Mouse (Mus musculus): ENCODE measurements around the gene Tomm5. TPM values are rescaled to one million over a fixed set of nuclear protein-coding genes. Genes with fewer than 3 reads are reported as not detected.
A peak's percentile ranks its signal among the peaks of the same experiment; 100 is the strongest.
"Not testable (repeated sequence)": the region's sequence is repeated elsewhere in the genome, so short reads cannot be mapped to it uniquely, and the experiment has no call there.

The Tomm5 gene
- polyA plus RNA-seq, 1 experiment, result 3.5 TPM

DNA sequence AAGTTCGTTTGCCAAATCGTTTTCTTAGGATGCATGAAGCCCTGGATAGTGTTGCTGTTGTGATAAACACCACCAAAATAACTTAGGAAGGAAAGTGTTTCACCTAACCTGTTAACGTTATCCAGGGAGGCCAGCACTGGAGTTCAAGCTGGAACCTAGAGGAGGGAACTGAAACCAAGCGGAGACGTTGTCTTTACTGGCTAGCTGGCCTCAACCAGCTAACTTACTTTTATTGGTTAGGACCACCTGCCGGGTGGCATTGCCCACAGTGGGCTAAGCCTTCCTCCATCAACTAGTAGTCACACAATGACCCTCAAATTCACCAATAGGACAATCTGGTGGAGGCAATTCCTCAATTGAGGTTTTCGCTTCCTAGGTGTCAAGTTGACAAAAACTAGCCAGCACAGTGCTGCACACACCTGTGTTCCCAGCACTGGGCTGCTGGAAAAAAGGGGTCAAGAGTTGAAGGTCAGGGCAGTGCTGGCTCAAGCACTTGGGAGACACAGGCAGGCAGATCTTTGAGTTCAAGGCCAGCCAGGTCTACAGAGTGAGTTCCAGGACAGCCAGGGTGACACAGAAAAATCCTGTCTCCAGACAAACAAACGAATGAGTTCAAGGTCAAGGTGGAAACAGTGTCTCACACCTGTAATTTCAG, 669 bp upstream of the Tomm5 start:
- peaks cover 30% of the 10 kb centered on the region for H3K4me1 ChIP-seq (ENCODE audit: control insufficient read depth)
- H3K9me3 ChIP-seq (ENCODE audit: control insufficient read depth, low read length), result no peaks in the 10 kb centered on the region
- TF ChIP-seq GATA1 (IDR thresholded peaks at IDR 0.05; ENCODE audit: low read length) (no peak), TAL1 (IDR thresholded peaks at IDR 0.05; ENCODE audit: low read length) (no peak)
- H3K4me3 ChIP-seq (replicated peaks), result peak overlapping the region; percentile 93
- H3K27me3 ChIP-seq (ENCODE audit: control insufficient read depth), result peaks cover 7% of the 10 kb centered on the region
- peaks cover 22% of the 10 kb centered on the region for H3K36me3 ChIP-seq (ENCODE audit: control insufficient read depth)

DNA sequence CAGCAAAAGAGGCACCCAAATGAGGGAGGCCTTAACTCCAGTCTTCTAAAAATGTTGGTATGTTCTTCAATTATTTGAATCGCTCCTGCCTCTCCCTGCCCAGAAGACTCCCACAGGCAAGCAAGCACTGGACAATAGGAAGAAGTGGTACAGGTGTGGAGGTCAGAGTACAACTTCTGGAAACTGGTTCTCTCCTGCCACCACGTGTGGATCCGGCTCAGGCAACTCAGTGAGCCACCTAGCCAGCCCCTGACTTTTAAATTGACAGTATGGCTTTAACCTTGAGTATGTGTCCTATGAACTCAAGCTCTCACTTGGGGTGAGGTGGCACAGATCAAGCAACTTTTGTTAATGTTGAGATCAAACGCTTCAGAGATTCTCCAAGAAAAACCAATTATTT, 848 bp downstream of the Tomm5 start:
- no peak for TF ChIP-seq GATA1 (IDR thresholded peaks at IDR 0.05; ENCODE audit: low read length)
- TF ChIP-seq TAL1 (IDR thresholded peaks at IDR 0.05; ENCODE audit: low read length), result no peak
- Histone ChIP-seq H3K4me1 (ENCODE audit: control insufficient read depth) (peaks cover 30% of the 10 kb centered on the region), H3K4me3 (replicated peaks) (peak overlapping the region; percentile 93), H3K9me3 (ENCODE audit: control insufficient read depth, low read length) (no peaks in the 10 kb centered on the region), H3K36me3 (ENCODE audit: control insufficient read depth) (peaks cover 35% of the 10 kb centered on the region), H3K27me3 (ENCODE audit: control insufficient read depth) (peaks cover 3% of the 10 kb centered on the region)

DNA sequence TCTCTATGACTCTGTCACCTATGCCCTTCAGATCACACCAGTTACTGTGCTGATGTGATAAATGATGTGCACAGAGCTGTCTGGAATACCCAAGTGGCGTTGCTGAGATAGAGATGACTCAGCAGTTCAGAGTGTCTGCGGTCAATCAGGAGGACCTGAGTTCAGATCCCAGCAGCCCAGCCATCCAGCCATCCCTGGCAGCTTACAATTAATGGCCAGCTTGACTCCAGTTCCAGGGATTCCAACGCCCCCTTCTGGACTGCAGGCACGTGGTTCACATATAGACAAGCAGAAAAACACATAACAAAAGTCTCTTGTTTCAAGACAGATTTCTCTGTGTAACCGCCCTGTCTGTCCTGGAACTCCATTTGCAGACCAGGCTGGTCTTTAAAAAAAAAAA, 1.5 kb downstream of the Tomm5 start:
- Histone ChIP-seq H3K4me1 (ENCODE audit: control insufficient read depth) (peaks cover 33% of the 10 kb centered on the region), H3K4me3 (replicated peaks) (peak overlapping the region; percentile 16), H3K9me3 (ENCODE audit: control insufficient read depth, low read length) (no peaks in the 10 kb centered on the region), H3K27me3 (ENCODE audit: control insufficient read depth) (peaks cover 3% of the 10 kb centered on the region), H3K36me3 (ENCODE audit: control insufficient read depth) (peaks cover 37% of the 10 kb centered on the region)
- TF ChIP-seq TAL1 (IDR thresholded peaks at IDR 0.05; ENCODE audit: low read length) (no peak), GATA1 (IDR thresholded peaks at IDR 0.05; ENCODE audit: low read length) (no peak)

DNA sequence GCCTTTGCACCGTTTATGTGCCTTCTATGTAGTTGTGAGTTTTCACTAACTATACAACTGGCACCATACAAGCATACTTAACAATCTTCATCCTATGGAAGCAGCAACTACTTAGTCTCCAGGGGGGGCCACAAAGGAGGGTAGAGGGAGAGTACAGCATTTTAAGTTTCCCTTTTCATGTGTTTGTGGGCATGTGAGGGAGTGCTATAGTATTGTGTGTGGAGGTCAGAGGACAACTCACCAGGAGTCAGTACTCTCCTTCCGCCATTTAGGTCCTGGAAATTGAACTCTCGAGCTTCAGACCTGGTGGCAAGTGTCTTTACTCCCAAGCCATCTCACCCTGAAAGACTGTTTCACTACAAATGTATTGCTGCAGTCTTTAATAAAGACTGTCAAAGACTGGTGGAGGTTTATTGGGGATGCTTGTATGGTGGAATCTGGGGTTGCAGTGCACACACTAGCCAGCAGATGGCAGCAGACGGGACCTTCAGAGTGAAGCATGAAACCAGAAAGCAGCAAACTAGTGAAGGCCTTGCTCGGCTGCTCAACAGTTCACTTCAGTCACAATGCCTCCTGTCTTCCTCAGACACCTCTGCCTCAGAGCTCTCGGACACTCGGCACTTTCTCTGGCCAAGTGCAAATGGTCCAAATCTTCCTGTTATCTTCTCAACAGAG, 10.6 kb downstream of the Tomm5 start:
- Histone ChIP-seq H3K27me3 (ENCODE audit: control insufficient read depth) (peaks cover 4% of the 10 kb centered on the region), H3K9me3 (ENCODE audit: control insufficient read depth, low read length) (no peaks in the 10 kb centered on the region), H3K36me3 (ENCODE audit: control insufficient read depth) (peaks cover 3% of the 10 kb centered on the region), H3K4me3 (replicated peaks) (no peak overlapping the region), H3K4me1 (ENCODE audit: control insufficient read depth) (peaks cover 5% of the 10 kb centered on the region; the same call in 1 of the 2 replicates)
- TF ChIP-seq TAL1 (IDR thresholded peaks at IDR 0.05; ENCODE audit: low read length), result no peak
- no peak for TF ChIP-seq GATA1 (IDR thresholded peaks at IDR 0.05; ENCODE audit: low read length)

DNA sequence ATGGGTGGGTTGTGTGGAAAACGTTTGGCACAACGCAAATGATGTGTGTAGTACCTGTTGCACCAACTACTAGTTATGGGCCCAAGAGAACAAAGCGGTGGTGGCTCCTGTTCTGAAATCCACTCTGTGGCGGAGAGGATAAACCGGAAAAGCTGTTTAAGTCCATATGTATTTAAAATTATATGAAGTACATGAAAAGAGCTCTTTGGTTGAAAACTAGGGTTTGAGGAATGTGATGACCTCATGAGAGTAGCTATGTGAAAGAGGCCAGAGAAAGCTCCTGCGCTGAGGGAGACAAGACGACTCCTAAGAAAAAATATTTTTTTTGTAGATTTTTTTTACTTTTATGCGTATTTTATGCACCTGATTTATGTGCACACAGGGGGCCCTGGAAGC, 23.0 kb downstream of the Tomm5 start:
- H3K27me3 ChIP-seq (ENCODE audit: control insufficient read depth), result 0 out of 2 replicates have a peak, but pooled peaks cover 2% of the 10 kb centered on the region
- H3K9me3 ChIP-seq (ENCODE audit: control insufficient read depth, low read length), result peaks cover 2% of the 10 kb centered on the region; the same call in 1 of the 2 replicates
- peaks cover 67% of the 10 kb centered on the region for H3K4me1 ChIP-seq (ENCODE audit: control insufficient read depth)
- H3K36me3 ChIP-seq (ENCODE audit: control insufficient read depth), result peaks cover 3% of the 10 kb centered on the region; the same call in 1 of the 2 replicates
- TF ChIP-seq TAL1 (IDR thresholded peaks at IDR 0.05; ENCODE audit: low read length), result no peak
- TF ChIP-seq GATA1 (IDR thresholded peaks at IDR 0.05; ENCODE audit: low read length), result no peak
- peak overlapping the region; percentile 88 for H3K4me3 ChIP-seq (replicated peaks)

DNA sequence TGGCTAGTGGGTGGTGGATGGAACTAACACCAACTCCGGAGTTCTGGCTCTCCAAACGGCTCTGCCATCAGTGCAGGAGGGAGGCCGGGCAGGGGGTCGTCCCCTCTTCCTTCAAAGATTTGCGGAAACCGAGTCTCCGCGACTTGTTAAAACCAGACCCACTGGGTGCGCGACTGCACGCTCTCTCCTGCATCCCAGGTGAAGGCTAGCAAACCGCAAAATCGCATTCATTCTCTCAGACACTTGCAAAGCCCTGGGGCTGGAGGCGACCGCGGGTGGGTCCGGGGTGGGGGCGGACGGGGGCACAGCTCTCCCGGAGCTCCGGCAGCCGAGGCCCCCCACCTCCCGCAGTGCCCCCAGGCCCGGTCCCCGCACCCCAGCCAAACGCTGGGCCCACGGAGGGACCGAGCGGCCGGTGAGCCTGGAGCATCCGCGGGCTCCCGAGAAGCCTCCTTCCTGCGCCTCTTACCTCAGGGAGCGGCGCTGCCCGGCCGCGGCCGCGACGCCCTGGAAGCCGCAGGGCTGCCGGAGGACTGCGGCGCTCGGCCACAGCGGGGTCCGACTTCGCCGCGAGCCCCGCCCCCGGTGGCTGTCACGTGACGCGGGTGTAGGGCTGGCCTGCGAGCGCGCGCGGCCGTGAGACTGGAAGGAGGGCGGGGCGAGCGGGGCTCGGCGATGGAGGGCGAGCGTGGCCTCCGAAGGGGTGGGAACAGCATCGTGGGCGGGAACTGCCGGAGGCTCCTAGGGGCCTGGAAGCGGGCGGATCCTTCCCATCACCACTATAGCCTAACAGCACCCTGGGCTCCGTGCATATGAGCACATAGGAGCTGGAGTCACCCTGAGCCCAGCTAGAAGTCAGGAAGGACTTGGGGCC, 23.7 kb downstream of the Tomm5 start, which contains the start of gene Fbxo10:
Gene Fbxo10 (minus strand): TSS at position 584 of the 874 bp plus-strand sequence.
- Histone ChIP-seq H3K36me3 (ENCODE audit: control insufficient read depth) (peaks cover 7% of the 10 kb centered on the region; the same call in 1 of the 2 replicates), H3K4me1 (ENCODE audit: control insufficient read depth) (peaks cover 68% of the 10 kb centered on the region), H3K9me3 (ENCODE audit: control insufficient read depth, low read length) (peaks cover 2% of the 10 kb centered on the region; the same call in 1 of the 2 replicates), H3K4me3 (replicated peaks) (peak within 1 kb of the TSS; percentile 88), H3K27me3 (ENCODE audit: control insufficient read depth) (no peaks in the 10 kb centered on the region)
- no peak for TF ChIP-seq GATA1 (IDR thresholded peaks at IDR 0.05; ENCODE audit: low read length)
- no peak for TF ChIP-seq TAL1 (IDR thresholded peaks at IDR 0.05; ENCODE audit: low read length)

DNA sequence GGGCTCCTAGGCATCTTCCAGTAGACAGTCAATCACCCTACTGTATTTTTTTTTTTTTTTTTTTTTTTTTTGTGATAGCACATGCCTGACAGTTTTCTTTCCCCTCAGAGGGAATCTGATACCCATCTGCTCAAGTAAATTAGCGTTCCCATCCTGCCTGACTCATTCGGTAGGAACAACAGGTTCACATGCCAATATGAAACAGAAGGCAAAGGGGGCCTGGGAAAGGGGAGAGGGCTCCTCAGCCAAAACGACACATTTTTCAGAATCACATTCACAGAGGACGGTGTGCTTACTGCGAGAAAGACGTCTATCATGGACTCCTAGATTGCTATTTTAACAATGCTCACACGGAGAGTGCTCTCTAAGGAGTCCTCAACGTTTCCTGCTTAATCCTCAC, 24.4 kb downstream of the Tomm5 start:
- H3K4me1 ChIP-seq (ENCODE audit: control insufficient read depth), result peaks cover 68% of the 10 kb centered on the region
- H3K27me3 ChIP-seq (ENCODE audit: control insufficient read depth), result no peaks in the 10 kb centered on the region

DNA sequence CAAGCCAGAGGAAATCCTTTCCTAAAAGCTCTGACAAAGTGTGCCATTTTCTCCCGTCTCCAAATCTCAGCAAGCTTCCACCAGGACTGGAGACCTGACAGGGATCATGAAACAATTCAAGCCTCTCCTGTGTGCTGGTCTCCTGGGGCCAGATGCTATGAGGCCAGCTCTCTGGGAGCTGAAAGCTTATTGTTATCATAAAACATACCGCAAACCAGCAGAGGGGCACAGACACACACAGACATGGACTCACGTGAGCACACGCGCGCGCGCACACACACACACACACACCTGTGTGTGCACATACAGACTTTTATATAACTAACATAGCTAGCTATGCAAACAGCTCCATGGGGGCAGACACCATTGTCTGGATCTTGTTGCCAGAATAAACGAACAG, 25.0 kb downstream of the Tomm5 start:
- Histone ChIP-seq H3K9me3 (ENCODE audit: control insufficient read depth, low read length) (peaks cover 3% of the 10 kb centered on the region; the same call in 1 of the 2 replicates), H3K27me3 (ENCODE audit: control insufficient read depth) (no peaks in the 10 kb centered on the region), H3K4me1 (ENCODE audit: control insufficient read depth) (peaks cover 65% of the 10 kb centered on the region), H3K36me3 (ENCODE audit: control insufficient read depth) (peaks cover 15% of the 10 kb centered on the region), H3K4me3 (replicated peaks) (peak overlapping the region; percentile 88)
- TF ChIP-seq GATA1 (IDR thresholded peaks at IDR 0.05; ENCODE audit: low read length) (no peak), TAL1 (IDR thresholded peaks at IDR 0.05; ENCODE audit: low read length) (no peak)

More for the DNA sequence above, 24.4 kb downstream of the Tomm5 start:
- H3K9me3 ChIP-seq (ENCODE audit: control insufficient read depth, low read length), result peaks cover 2% of the 10 kb centered on the region; the same call in 1 of the 2 replicates
- H3K36me3 ChIP-seq (ENCODE audit: control insufficient read depth), result peaks cover 13% of the 10 kb centered on the region
- TF ChIP-seq TAL1 (IDR thresholded peaks at IDR 0.05; ENCODE audit: low read length) (no peak), GATA1 (IDR thresholded peaks at IDR 0.05; ENCODE audit: low read length) (no peak)
- peak overlapping the region; percentile 88 for H3K4me3 ChIP-seq (replicated peaks)

DNA sequence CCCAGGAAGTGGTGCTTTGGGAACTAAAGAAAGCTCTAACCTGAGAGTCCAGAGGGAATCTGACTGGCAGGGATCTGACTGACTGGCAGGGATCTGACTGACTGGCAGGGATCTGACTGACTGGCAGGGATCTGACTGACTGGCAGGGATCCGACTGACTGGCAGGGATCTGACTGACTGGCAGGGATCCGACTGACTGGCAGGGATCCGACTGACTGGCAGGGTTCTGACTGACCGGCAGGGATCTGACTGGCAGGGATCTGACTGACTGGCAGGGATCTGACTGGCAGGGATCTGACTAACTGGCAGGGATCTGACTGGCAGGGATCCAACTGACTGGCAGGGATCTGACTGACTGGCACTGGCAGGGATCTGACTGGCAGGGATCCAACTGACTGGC, 26.9 kb downstream of the Tomm5 start:
- Histone ChIP-seq H3K4me1 (ENCODE audit: control insufficient read depth) (peaks cover 54% of the 10 kb centered on the region), H3K36me3 (ENCODE audit: control insufficient read depth) (peaks cover 21% of the 10 kb centered on the region)
- H3K4me3 ChIP-seq (replicated peaks); H3K27me3 ChIP-seq (ENCODE audit: control insufficient read depth); H3K9me3 ChIP-seq (ENCODE audit: control insufficient read depth, low read length): not testable (repeated sequence)

Measured in erythroblast, embryonic 14.5 days (primary cell).